Mouse (Mus musculus) embryonic facial prominence, embryonic 14.5 days (tissue): ENCODE measurements at regions not wholly inside any gene's neighbourhood (a gene's known extent, or its start where the extent isn't known, plus 50 kb on each side); places are given as distances from the start of the nearest gene placed in this dataset.

Source experiments
- ATAC-seq: fragments of 200-750 bp; cut with Nextera tagmentation; 2 replicates; pipeline ENCODE4 v1.8.0; 2017; ENCODE audit warnings: low read depth, moderate number of reproducible peaks, moderate TSS enrichment
- DNase-seq: peaks from one replicate; pipeline ENCODE4 v3.0.0-alpha.2; 2015; ENCODE audit warnings: low spot score
- H3K27ac ChIP-seq: fragments of 300-500 bp; sonication (generic); replicated peaks from 2 replicates; pipeline ENCODE4 v1.5.1; 2014; ENCODE audit warnings: low read depth, mild to moderate bottlenecking, low read length, moderate library complexity
- H3K27me3 ChIP-seq: fragments of 300-500 bp; sonication (generic); replicated peaks from 2 replicates; pipeline ENCODE4 v1.6.1; 2014; ENCODE audit warnings: low read length; ENCODE audit not compliant: control insufficient read depth, insufficient read depth
- H3K36me3 ChIP-seq: fragments of 300-500 bp; sonication (generic); 2 replicates; pipeline ENCODE4 v1.6.1; 2014; ENCODE audit warnings: low read length, mixed read lengths; ENCODE audit not compliant: control insufficient read depth, insufficient read depth
- H3K4me1 ChIP-seq: fragments of 300-500 bp; sonication (generic); 2 replicates; pipeline ENCODE4 v1.6.1; 2014; ENCODE audit warnings: antibody characterized with exemption, low read length; ENCODE audit not compliant: control insufficient read depth, insufficient read depth
- H3K4me2 ChIP-seq: fragments of 300-500 bp; sonication (generic); 2 replicates; pipeline ENCODE4 v1.6.1; 2014; ENCODE audit warnings: low read depth, mild to moderate bottlenecking, low read length, moderate library complexity, mixed read lengths
- H3K4me3 ChIP-seq: fragments of 300-500 bp; sonication (generic); 2 replicates; pipeline ENCODE4 v1.5.1; 2014; ENCODE audit warnings: low read depth, mild to moderate bottlenecking, low read length
- H3K9ac ChIP-seq: fragments of 300-500 bp; sonication (generic); 2 replicates; pipeline ENCODE4 v1.6.1; 2014; ENCODE audit warnings: low read depth, mild to moderate bottlenecking, low read length, moderate library complexity, mixed read lengths
- H3K9me3 ChIP-seq: fragments of 300-500 bp; sonication (generic); 2 replicates; pipeline ENCODE4 v1.6.1; 2016; ENCODE audit warnings: low read length; ENCODE audit not compliant: control insufficient read depth
- WGBS: fragments of 180-500 bp; shearing (Covaris S2); extraction: QIAGEN DNeasy Blood & Tissue Kit; methylation state at CpG from one replicate; pipeline ENCODE4 v1.1.7; 2014; 5-methylcytosine and 5-hydroxymethylcytosine counted together

DNA sequence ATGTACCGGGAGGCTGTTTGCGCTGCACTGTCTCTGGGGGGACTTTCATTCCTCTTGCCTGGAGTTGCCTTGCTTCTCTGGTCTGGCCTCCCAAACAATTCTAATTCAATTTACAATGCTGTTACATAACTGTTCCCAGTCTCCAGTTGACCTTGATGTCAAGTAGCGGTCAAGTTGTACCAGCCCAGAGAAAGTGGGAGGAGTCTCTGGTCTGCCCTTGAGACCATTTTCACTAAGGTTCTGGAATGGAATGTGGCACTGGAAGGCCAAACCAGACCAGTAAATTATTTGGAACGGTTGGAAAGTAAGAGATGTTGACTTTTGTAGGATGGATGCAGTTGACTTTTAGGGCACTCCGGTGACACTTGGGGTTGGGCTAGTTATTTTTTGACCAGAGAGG is 345.9 kb upstream of the Pik3r1 start:
- no peak overlapping the region for H3K27ac ChIP-seq
- no peaks in the 10 kb centered on the region for H3K4me1 ChIP-seq
- DNase-seq: no peak
- H3K9ac ChIP-seq: no peak overlapping the region
- no peaks in the 10 kb centered on the region for H3K9me3 ChIP-seq
- H3K27me3 ChIP-seq: no peaks in the 10 kb centered on the region
- no peak overlapping the region for H3K4me3 ChIP-seq
- no peak overlapping the region for H3K4me2 ChIP-seq
- WGBS: 86% methylated on average over 5 of the region's 5 CpGs
- no peak for ATAC-seq
- H3K36me3 ChIP-seq: no peaks in the 10 kb centered on the region

- Histone ChIP-seq H3K4me2 (no peak overlapping the region), H3K27me3 (no peaks in the 10 kb centered on the region), H3K4me3 (no peak overlapping the region), H3K36me3 (no peaks in the 10 kb centered on the region), H3K9me3 (no peaks in the 10 kb centered on the region), H3K4me1 (no peaks in the 10 kb centered on the region), H3K27ac (no peak overlapping the region), H3K9ac (no peak overlapping the region)
- WGBS: 85% methylated on average over 6 of the region's 6 CpGs
- DNase-seq (no peak), ATAC-seq (no peak)
Observed at GRCm38 (mm10) chr13:102122341-102122740, 354.3 kb upstream of the Pik3r1 start.

- no peaks in the 10 kb centered on the region for H3K4me1 ChIP-seq
- 72% methylated on average over 4 of the region's 4 CpGs for WGBS
- DNase-seq: no peak
Observed at GRCm38 (mm10) chr13:102127933-102128430, 360.0 kb upstream of the Pik3r1 start.

DNA sequence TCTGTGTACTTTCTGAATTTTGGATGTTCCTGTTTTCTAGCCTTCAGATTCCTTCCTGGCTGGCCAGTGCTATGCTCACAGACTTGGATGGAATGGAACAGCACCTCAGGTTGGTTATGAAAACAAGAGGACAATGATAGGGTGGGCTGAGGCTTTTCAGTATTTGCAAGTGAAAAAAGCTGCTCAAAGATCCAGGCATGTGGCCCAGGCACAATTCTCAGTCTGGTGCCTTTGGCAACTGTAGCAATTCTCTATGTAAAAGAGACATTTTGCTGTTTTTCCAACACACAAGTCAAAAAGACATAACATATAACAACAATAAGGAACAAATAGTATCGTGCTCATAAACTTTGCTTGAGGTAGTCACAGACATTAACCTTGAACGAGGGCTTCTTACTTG is 363.4 kb upstream of the Pik3r1 start:
- no peak for DNase-seq
- Histone ChIP-seq H3K9ac (no peak overlapping the region), H3K4me2 (no peak overlapping the region), H3K4me1 (no peaks in the 10 kb centered on the region), H3K36me3 (no peaks in the 10 kb centered on the region), H3K27me3 (no peaks in the 10 kb centered on the region), H3K9me3 (no peaks in the 10 kb centered on the region), H3K4me3 (no peak overlapping the region), H3K27ac (no peak overlapping the region)
- WGBS: 77% methylated on average over 2 of the region's 2 CpGs
- no peak for ATAC-seq

More at GRCm38 (mm10) chr13:102127933-102128430, 360.0 kb upstream of the Pik3r1 start:
- ATAC-seq: no peak
- Histone ChIP-seq H3K36me3 (no peaks in the 10 kb centered on the region), H3K9ac (no peak overlapping the region), H3K9me3 (no peaks in the 10 kb centered on the region), H3K27me3 (no peaks in the 10 kb centered on the region), H3K4me2 (no peak overlapping the region), H3K27ac (no peak overlapping the region), H3K4me3 (no peak overlapping the region)

DNA sequence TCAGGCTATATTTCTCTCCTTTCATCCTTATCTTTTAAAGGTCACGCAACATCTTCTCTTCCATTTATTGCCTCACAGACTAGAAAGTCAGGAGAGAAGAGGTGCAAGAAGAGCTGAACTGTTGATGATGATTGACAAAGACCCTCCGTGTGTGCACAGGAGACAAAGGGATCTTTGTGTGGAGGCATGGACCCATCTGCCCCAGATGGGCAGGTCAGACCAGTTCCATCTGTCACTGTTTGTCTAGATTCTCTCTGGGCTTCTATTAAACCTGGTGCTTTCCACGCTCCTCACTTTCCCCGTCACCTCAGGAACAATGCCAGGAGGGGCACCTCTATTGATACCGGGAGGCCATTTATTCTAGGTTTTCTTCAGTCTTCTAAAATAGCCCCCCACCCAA is 364.1 kb upstream of the Pik3r1 start:
- DNase-seq (no peak), ATAC-seq (no peak)
- Histone ChIP-seq H3K27me3 (no peaks in the 10 kb centered on the region), H3K9ac (no peak overlapping the region), H3K4me2 (no peak overlapping the region), H3K9me3 (no peaks in the 10 kb centered on the region), H3K27ac (no peak overlapping the region), H3K36me3 (no peaks in the 10 kb centered on the region), H3K4me1 (no peaks in the 10 kb centered on the region), H3K4me3 (no peak overlapping the region)
- 52% methylated on average over 5 of the region's 5 CpGs for WGBS

GRCm38 (mm10) chr13:102132696-102133095 is 364.7 kb upstream of the Pik3r1 start:
- 62% methylated on average over 2 of the region's 2 CpGs for WGBS
- no peak overlapping the region for H3K4me3 ChIP-seq
- no peak overlapping the region for H3K4me2 ChIP-seq
- H3K9ac ChIP-seq: no peak overlapping the region
- no peaks in the 10 kb centered on the region for H3K4me1 ChIP-seq
- no peaks in the 10 kb centered on the region for H3K9me3 ChIP-seq
- H3K36me3 ChIP-seq: no peaks in the 10 kb centered on the region
- H3K27ac ChIP-seq: no peak overlapping the region
- ATAC-seq (no peak), DNase-seq (no peak)
- H3K27me3 ChIP-seq: no peaks in the 10 kb centered on the region

DNA sequence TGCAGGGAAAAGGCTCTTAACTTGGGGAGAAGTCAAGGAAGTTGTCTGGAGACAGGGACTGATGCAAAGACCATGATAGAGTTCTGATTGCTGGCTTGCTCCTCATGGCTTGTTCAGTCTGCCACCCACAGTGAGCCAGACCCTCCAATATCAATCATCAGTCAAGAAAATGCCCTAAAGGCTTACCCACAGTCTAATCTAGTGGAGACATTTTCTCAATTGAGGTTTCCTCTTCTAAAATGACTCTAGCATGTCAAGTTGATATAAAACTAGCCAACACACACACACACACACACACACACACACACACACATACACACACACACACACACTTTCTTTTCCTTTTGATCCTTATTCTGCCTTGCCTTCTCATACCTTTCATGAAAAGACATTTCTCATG is 367.2 kb upstream of the Pik3r1 start:
- H3K27ac ChIP-seq: no peak overlapping the region
- H3K36me3 ChIP-seq: no peaks in the 10 kb centered on the region
- ATAC-seq (no peak), DNase-seq (no peak)
- no peaks in the 10 kb centered on the region for H3K27me3 ChIP-seq
- H3K4me2 ChIP-seq: no peak overlapping the region
- H3K4me3 ChIP-seq: no peak overlapping the region
- H3K9me3 ChIP-seq: no peaks in the 10 kb centered on the region
- H3K9ac ChIP-seq: no peak overlapping the region
- no peaks in the 10 kb centered on the region for H3K4me1 ChIP-seq

GRCm38 (mm10) chr13:102142986-102143385 is 375.0 kb upstream of the Pik3r1 start:
- no peak overlapping the region for H3K4me2 ChIP-seq
- no peaks in the 10 kb centered on the region for H3K4me1 ChIP-seq
- DNase-seq: no peak
- no peak for ATAC-seq
- H3K36me3 ChIP-seq: no peaks in the 10 kb centered on the region
- no peaks in the 10 kb centered on the region for H3K9me3 ChIP-seq
- no peak overlapping the region for H3K27ac ChIP-seq
- WGBS: 90% methylated on average over 7 of the region's 7 CpGs
- no peak overlapping the region for H3K4me3 ChIP-seq
- H3K9ac ChIP-seq: no peak overlapping the region
- no peaks in the 10 kb centered on the region for H3K27me3 ChIP-seq

GRCm38 (mm10) chr13:102143848-102144247 is 375.8 kb upstream of the Pik3r1 start:
- no peak overlapping the region for H3K27ac ChIP-seq
- WGBS: 69% methylated on average over 2 of the region's 2 CpGs
- no peak overlapping the region for H3K4me3 ChIP-seq
- H3K9ac ChIP-seq: no peak overlapping the region
- H3K36me3 ChIP-seq: no peaks in the 10 kb centered on the region
- H3K4me2 ChIP-seq: no peak overlapping the region
- H3K4me1 ChIP-seq: no peaks in the 10 kb centered on the region
- DNase-seq (no peak), ATAC-seq (no peak)
- H3K9me3 ChIP-seq: no peaks in the 10 kb centered on the region
- H3K27me3 ChIP-seq: no peaks in the 10 kb centered on the region
